Mouse (Mus musculus): ENCODE measurements around the gene Kcnj3. TPM values are rescaled to one million over a fixed set of nuclear protein-coding genes. Genes with fewer than 3 reads are reported as not detected.
A peak's percentile ranks its signal among the peaks of the same experiment; 100 is the strongest.

Gene Kcnj3
- polyA plus RNA-seq (2015; fragmentation: Nextera tagmentation; extraction: Ambion mirVana): 4.7 and 5.2 TPM in 2 replicates

DNA sequence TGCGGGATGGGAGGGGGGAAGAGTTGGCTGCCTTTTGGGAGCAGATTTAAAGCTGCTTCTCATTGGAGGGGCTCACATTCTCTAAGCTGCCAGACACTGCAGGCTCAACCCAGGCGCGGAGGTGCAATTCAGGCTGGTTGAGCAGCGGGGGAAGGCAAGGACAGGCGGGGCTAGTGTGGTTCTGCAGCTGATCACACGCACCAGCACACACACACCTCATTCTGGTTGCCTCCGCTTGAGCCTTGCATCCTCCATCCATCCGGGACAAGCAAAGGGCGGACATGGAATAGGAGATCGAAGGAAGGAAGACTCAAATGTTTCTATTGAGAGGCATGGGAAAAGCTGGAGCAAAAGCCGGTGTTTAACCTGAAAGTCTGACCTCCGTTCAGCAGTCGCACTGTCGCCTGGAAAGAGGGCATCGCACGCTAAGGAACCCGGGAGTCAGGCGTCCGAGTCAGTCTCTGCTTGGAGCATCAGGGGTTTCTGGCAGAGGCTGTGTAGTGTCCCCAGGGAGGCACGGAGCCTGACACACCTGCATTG is at the start of gene Kcnj3:
Kcnj3 (plus strand) TSS at position 250 of the 540 bp plus-strand sequence.
- no peaks in the 10 kb centered on the region for H3K9me3 ChIP-seq
- peak within 1 kb of the TSS; percentile 67 for H3K9ac ChIP-seq
- peak within 1 kb of the TSS; percentile 58 for H3K4me3 ChIP-seq
- H3K4me1 ChIP-seq: peaks cover 21% of the 10 kb centered on the region
- peak within 1 kb of the TSS; percentile 55 for H3K27ac ChIP-seq
- no peaks in the 10 kb centered on the region for H3K27me3 ChIP-seq (replicated peaks)
- ATAC-seq (replicated peaks): peak; percentile 88
- WGBS: under 1% methylated on average over 20 of the region's 20 CpGs
- no peaks in the 10 kb centered on the region for H3K36me3 ChIP-seq (replicated peaks)
- H3K4me2 ChIP-seq: peak within 1 kb of the TSS; percentile 82

DNA sequence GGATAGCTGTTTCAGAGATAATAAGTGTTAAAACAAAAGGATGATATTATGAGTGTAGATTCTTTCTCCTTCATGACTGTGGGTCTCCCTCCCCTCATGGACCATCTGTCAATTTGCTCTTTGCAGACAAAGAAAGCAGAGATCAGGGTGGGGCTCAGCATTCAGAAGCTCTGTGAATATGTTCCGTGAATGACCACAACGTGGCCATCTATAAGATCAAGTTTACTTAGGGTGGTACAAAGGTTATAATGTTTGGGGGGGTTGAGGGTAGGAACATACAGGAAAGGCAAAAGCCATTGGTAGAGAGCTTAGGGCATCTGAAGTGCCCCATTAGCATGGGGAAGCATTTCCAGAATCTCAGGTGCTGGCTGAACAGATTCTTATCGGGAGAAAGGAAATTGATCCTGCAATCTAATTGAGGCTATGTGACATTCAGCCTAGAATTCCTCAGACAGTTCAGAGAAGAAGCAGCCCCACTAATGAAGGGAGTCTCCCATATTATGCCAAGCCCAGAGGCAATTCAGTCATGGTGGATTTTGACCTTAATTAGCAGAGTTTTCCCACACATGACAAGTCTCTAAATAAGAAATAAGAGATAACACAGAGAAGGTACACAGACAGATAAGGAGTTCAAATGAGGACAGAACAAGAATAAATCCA is 45.3 kb upstream of the Kcnj3 start:
- no peaks in the 10 kb centered on the region for H3K36me3 ChIP-seq (replicated peaks)
- no peak overlapping the region for H3K4me3 ChIP-seq
- 49% methylated on average over 3 of the region's 3 CpGs for WGBS
- no peaks in the 10 kb centered on the region for H3K9me3 ChIP-seq
- H3K4me1 ChIP-seq: no peaks in the 10 kb centered on the region
- ATAC-seq (replicated peaks): peak; percentile 77; the same call in 1 of the 2 replicates
- H3K27me3 ChIP-seq (replicated peaks): no peaks in the 10 kb centered on the region
- 0 out of 2 replicates have a peak overlapping the region, but pooled peaks have one; percentile 7 for H3K27ac ChIP-seq
- no peak overlapping the region for H3K4me2 ChIP-seq
- H3K9ac ChIP-seq: no peak overlapping the region

DNA sequence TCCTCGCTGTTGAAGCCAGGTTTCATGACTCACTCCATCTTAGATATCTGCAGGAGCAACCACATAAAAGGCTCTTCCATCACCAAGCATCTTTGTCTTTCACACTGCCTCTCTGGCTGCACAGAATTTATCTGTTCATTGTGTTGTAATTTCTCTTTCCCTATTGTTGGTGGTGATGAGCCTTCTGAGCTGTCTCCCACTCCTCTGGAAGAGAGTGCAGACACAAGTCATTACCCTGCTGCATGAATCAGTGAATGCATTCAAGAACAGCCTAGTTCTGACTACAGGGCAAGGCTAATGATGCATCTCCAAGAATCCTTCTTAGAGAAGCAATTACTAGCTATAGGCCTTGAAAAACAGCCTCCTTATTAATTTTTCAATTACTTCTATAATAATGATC is 30.5 kb upstream of the Kcnj3 start:
- Histone ChIP-seq H3K36me3 (replicated peaks) (no peaks in the 10 kb centered on the region), H3K4me3 (no peak overlapping the region), H3K4me2 (no peak overlapping the region), H3K27me3 (replicated peaks) (no peaks in the 10 kb centered on the region), H3K9ac (no peak overlapping the region), H3K9me3 (no peaks in the 10 kb centered on the region), H3K4me1 (no peaks in the 10 kb centered on the region), H3K27ac (no peak overlapping the region)
- WGBS: 82% methylated on average over 1 of the region's 1 CpGs
- ATAC-seq (replicated peaks): peak; percentile 56; the same call in 1 of the 2 replicates

DNA sequence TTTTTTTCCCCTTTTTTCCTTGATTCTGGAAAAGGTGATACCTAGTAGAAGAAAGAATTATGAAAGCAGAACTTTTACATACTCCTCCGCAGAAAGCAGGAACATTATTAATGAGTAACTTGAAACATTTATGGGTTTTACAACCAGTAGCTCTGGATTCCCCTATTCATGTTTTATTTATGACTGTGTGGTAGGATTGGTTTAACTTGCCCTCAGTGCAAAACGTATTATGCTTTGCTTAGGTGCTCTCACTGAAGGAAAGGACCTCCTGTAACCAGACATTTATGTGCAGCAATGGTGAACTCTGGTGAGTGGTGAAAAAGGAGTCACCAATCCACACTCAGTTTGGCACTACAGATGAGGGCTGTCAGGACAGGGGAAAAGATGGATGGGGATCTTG is 8.1 kb upstream of the Kcnj3 start:
- H3K9ac ChIP-seq: no peak overlapping the region
- H3K4me1 ChIP-seq: no peaks in the 10 kb centered on the region
- no peaks in the 10 kb centered on the region for H3K36me3 ChIP-seq (replicated peaks)
- H3K4me3 ChIP-seq: no peak overlapping the region
- no peaks in the 10 kb centered on the region for H3K27me3 ChIP-seq (replicated peaks)
- no peak overlapping the region for H3K27ac ChIP-seq
- no peak for ATAC-seq (replicated peaks)
- H3K4me2 ChIP-seq: no peak overlapping the region
- WGBS: 55% methylated on average over 2 of the region's 2 CpGs
- no peaks in the 10 kb centered on the region for H3K9me3 ChIP-seq

GRCm38 (mm10) chr2:55432104-55432503 is 3.7 kb upstream of the Kcnj3 start:
- H3K9me3 ChIP-seq: no peaks in the 10 kb centered on the region
- no peaks in the 10 kb centered on the region for H3K27me3 ChIP-seq (replicated peaks)
- no peaks in the 10 kb centered on the region for H3K36me3 ChIP-seq (replicated peaks)
- WGBS: 73% methylated on average over 4 of the region's 4 CpGs
- ATAC-seq (replicated peaks): no peak
- H3K4me1 ChIP-seq: peaks cover 16% of the 10 kb centered on the region
- H3K9ac ChIP-seq: no peak overlapping the region
- no peak overlapping the region for H3K4me2 ChIP-seq
- no peak overlapping the region for H3K27ac ChIP-seq
- H3K4me3 ChIP-seq: no peak overlapping the region

DNA sequence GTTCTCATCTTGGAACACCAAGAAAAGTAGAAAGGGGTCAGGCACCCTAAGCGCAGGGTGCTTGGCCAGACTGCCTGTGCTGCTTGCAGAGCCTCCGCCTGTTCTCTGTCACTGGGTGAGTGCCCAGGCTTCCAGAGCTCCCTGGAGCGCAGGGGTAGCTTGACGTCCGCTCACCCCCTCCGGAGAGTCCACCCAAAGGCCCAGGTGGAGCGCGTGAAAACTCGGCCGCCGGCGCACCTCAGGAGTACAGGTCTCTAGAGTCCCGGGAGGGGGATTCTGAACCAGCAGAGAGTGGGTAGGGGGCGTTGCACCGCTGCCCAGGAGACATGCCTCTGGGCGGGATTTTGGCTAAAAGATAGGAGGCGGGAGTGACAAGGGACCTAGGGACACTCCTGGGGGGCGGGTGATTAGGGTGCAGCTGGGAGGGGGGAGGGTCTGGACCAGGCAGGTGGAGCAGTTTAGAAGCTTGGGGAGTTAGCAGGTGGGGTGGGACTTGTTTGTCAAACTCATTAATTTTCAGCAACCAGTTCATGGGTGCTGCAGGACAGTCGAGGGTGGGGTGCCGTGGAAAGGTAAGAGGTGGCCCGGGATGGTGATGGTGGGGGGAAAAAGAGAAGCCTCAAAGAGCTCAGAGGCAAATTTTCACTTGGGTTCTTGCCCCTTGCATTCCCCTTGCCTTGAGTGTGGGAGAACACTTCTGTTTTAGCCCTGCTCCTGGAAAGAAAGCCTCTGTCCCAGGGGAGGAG is 664 bp downstream of the Kcnj3 start:
- peak overlapping the region; percentile 58 for H3K4me3 ChIP-seq
- H3K4me2 ChIP-seq: peak overlapping the region; percentile 82
- H3K27ac ChIP-seq: peak overlapping the region; percentile 55
- H3K9ac ChIP-seq: peak overlapping the region; percentile 67
- no peaks in the 10 kb centered on the region for H3K27me3 ChIP-seq (replicated peaks)
- 1% methylated on average over 21 of the region's 21 CpGs for WGBS
- no peaks in the 10 kb centered on the region for H3K36me3 ChIP-seq (replicated peaks)
- H3K9me3 ChIP-seq: no peaks in the 10 kb centered on the region
- H3K4me1 ChIP-seq: peaks cover 21% of the 10 kb centered on the region
- ATAC-seq (replicated peaks): peak; percentile 65

- H3K4me3 ChIP-seq: peak overlapping the region; percentile 58
- 0 out of 2 replicates have a peak overlapping the region, but pooled peaks have one; percentile 19 for H3K27ac ChIP-seq
- no peaks in the 10 kb centered on the region for H3K36me3 ChIP-seq (replicated peaks)
- H3K4me1 ChIP-seq: peaks cover 21% of the 10 kb centered on the region
- peak overlapping the region; percentile 67 for H3K9ac ChIP-seq
- WGBS: under 1% methylated on average over 51 of the region's 51 CpGs
- ATAC-seq (replicated peaks): peak; percentile 63
- peak overlapping the region; percentile 82 for H3K4me2 ChIP-seq
- H3K27me3 ChIP-seq (replicated peaks): no peaks in the 10 kb centered on the region
- H3K9me3 ChIP-seq: no peaks in the 10 kb centered on the region
Measured at GRCm38 (mm10) chr2:55437007-55437949, 1.5 kb downstream of the Kcnj3 start.

- Histone ChIP-seq H3K4me3 (peak overlapping the region; percentile 58), H3K27me3 (replicated peaks) (no peaks in the 10 kb centered on the region), H3K36me3 (replicated peaks) (no peaks in the 10 kb centered on the region), H3K9ac (peak overlapping the region; percentile 67; the same call in 1 of the 2 replicates), H3K4me2 (peak overlapping the region; percentile 82), H3K4me1 (peaks cover 21% of the 10 kb centered on the region), H3K27ac (no peak overlapping the region), H3K9me3 (no peaks in the 10 kb centered on the region)
- ATAC-seq (replicated peaks): no peak
- WGBS: 0% methylated on average over 1 of the region's 1 CpGs
Measured at GRCm38 (mm10) chr2:55437977-55438376, 2.2 kb downstream of the Kcnj3 start.

GRCm38 (mm10) chr2:55439211-55439610 is 3.4 kb downstream of the Kcnj3 start:
- H3K36me3 ChIP-seq (replicated peaks): no peaks in the 10 kb centered on the region
- no peak for ATAC-seq (replicated peaks)
- H3K4me2 ChIP-seq: peak overlapping the region; percentile 30; the same call in 1 of the 2 replicates
- H3K9me3 ChIP-seq: no peaks in the 10 kb centered on the region
- H3K9ac ChIP-seq: no peak overlapping the region
- peaks cover 21% of the 10 kb centered on the region for H3K4me1 ChIP-seq
- H3K27me3 ChIP-seq (replicated peaks): no peaks in the 10 kb centered on the region
- H3K4me3 ChIP-seq: no peak overlapping the region
- no peak overlapping the region for H3K27ac ChIP-seq

GRCm38 (mm10) chr2:55442006-55442405 is 6.2 kb downstream of the Kcnj3 start:
- no peak overlapping the region for H3K9ac ChIP-seq
- H3K4me1 ChIP-seq: peaks cover 4% of the 10 kb centered on the region; the same call in 1 of the 2 replicates
- H3K9me3 ChIP-seq: no peaks in the 10 kb centered on the region
- H3K27ac ChIP-seq: no peak overlapping the region
- WGBS: 87% methylated on average over 2 of the region's 2 CpGs
- no peaks in the 10 kb centered on the region for H3K27me3 ChIP-seq (replicated peaks)
- H3K4me2 ChIP-seq: no peak overlapping the region
- no peaks in the 10 kb centered on the region for H3K36me3 ChIP-seq (replicated peaks)
- no peak overlapping the region for H3K4me3 ChIP-seq
- ATAC-seq (replicated peaks): no peak

DNA sequence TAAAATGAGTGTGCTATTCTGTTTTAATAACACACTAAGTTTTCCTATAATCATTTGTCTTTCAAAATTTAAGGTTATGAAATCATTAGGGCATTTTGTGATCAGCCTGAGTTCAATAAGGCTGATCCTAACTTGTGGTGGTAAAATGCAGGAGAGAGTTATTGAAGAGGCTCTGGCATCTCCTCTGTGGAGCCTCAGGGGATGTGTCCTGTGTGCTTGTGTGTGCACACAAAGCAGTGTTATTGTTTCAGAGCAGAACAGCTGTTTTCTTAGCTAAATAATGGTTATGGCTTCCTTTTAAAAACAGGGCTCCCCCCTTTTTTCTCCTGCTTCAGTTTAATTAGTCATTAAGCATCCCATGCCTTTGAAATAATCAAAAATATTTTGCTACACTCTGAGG is 11.5 kb downstream of the Kcnj3 start:
- Histone ChIP-seq H3K9ac (no peak overlapping the region), H3K4me3 (no peak overlapping the region), H3K36me3 (replicated peaks) (no peaks in the 10 kb centered on the region), H3K27me3 (replicated peaks) (no peaks in the 10 kb centered on the region), H3K4me1 (no peaks in the 10 kb centered on the region), H3K27ac (no peak overlapping the region), H3K9me3 (no peaks in the 10 kb centered on the region), H3K4me2 (no peak overlapping the region)
- ATAC-seq (replicated peaks): no peak

DNA sequence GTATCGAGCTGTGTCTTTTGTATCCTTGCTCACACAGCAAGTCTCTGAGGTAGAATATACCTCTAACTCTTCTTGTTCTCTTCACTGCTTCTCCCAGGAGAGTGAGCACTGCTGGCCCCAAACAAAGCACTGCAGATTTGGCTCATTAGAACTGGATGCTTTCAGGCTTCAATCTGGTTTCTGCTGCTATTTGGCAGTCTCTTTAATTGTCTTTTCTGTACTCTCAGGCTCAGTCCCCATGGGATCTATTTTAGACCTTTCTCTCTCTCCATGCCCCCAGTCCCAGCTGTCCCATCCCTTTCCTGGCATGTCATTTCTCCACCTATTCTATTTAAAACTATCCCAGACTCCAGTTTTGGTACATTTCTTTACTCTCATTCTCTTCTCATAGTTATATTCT is 15.0 kb downstream of the Kcnj3 start:
- no peaks in the 10 kb centered on the region for H3K4me1 ChIP-seq
- H3K27ac ChIP-seq: no peak overlapping the region
- no peak overlapping the region for H3K4me3 ChIP-seq
- no peaks in the 10 kb centered on the region for H3K36me3 ChIP-seq (replicated peaks)
- no peaks in the 10 kb centered on the region for H3K9me3 ChIP-seq
- no peak overlapping the region for H3K4me2 ChIP-seq
- no peak overlapping the region for H3K9ac ChIP-seq
- no peaks in the 10 kb centered on the region for H3K27me3 ChIP-seq (replicated peaks)
- WGBS: 43% methylated on average over 1 of the region's 1 CpGs
- no peak for ATAC-seq (replicated peaks)

Data from midbrain, embryonic 15.5 days (tissue).